Mouse (Mus musculus): ENCODE measurements around the gene Polm. TPM values are rescaled to one million over a fixed set of nuclear protein-coding genes. Genes with fewer than 3 reads are reported as not detected.

Gene Polm
- polyA plus RNA-seq, 1 experiment: 6.8 TPM

DNA sequence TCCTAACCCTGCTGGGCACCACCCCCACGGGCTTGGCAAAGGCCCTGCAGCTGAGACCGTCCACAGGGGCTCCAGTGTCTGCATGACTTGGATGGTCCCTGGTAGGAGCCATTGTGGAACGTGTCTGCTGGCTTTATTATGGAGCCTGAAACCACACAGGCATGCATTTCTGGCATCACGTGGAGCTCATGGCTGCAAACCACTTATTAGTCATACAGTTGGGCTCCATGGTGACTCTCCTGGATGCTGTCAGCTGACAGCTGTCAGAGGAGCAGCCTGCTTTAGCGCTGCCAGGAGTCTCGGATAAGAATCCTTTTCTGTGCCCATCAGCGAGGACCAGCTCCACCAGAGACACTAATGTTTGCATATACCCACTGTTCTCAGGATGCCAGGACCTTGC lies 42.1 kb downstream of the Polm start:
- no peaks in the 10 kb centered on the region for H3K27me3 ChIP-seq (ENCODE audit: control insufficient read depth, insufficient read depth, insufficient read length)
- peaks cover 6% of the 10 kb centered on the region for H3K79me2 ChIP-seq (ENCODE audit: control insufficient read depth, insufficient read depth)
- TF ChIP-seq CTCF (IDR thresholded peaks at IDR 0.05; ENCODE audit: control insufficient read depth, insufficient read depth, insufficient read length) (no peak), MYOD1 (IDR thresholded peaks at IDR 0.05; ENCODE audit: control insufficient read depth, insufficient read length, low read depth) (peak; percentile 75), MAX (IDR thresholded peaks at IDR 0.05) (peak; percentile 99), CEBPB (IDR thresholded peaks at IDR 0.05; ENCODE audit: low read depth) (no peak), USF1 (IDR thresholded peaks at IDR 0.05; ENCODE audit: low read depth) (peak; percentile 99), MYOG (IDR thresholded peaks at IDR 0.05; ENCODE audit: control insufficient read depth, extremely low read depth, insufficient read length) (no peak)
- H3K36me3 ChIP-seq (ENCODE audit: control insufficient read depth, insufficient read depth): peaks cover 75% of the 10 kb centered on the region
- H3ac ChIP-seq (ENCODE audit: control insufficient read depth, insufficient read length, low read depth): no peak overlapping the region
- no peak overlapping the region for H3K4me3 ChIP-seq (ENCODE audit: insufficient read depth, poor library complexity, severe bottlenecking)
- no peaks in the 10 kb centered on the region for H3K79me3 ChIP-seq (ENCODE audit: low read depth)

DNA sequence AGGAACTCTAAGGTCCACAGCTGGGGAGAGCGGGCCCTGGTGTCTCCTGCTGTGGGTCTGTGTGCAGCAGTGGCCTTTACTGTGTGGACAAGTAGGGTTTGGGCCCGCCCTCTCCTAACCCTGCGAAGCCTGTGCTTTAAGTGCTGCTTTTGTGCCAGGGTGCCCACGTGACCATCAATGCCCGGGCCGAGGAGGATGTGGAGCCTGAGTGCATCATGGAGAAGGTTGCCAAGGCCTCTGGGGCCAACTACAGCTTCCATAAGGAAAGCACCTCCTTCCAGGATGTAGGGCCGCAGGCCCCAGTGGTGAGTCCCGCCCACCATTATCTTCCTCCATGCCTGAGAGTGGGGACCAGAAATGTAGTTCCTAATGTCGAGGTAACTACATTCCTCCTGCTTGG lies 42.5 kb downstream of the Polm start:
- H3ac ChIP-seq (ENCODE audit: control insufficient read depth, insufficient read length, low read depth): no peak overlapping the region
- no peaks in the 10 kb centered on the region for H3K79me3 ChIP-seq (ENCODE audit: low read depth)
- H3K36me3 ChIP-seq (ENCODE audit: control insufficient read depth, insufficient read depth): peaks cover 71% of the 10 kb centered on the region
- H3K4me3 ChIP-seq (ENCODE audit: insufficient read depth, poor library complexity, severe bottlenecking): no peak overlapping the region
- TF ChIP-seq MYOD1 (IDR thresholded peaks at IDR 0.05; ENCODE audit: control insufficient read depth, insufficient read length, low read depth): no peak
- peak; percentile 74 for TF ChIP-seq USF1 (IDR thresholded peaks at IDR 0.05; ENCODE audit: low read depth)
- peaks cover 9% of the 10 kb centered on the region for H3K79me2 ChIP-seq (ENCODE audit: control insufficient read depth, insufficient read depth)
- H3K27me3 ChIP-seq (ENCODE audit: control insufficient read depth, insufficient read depth, insufficient read length): no peaks in the 10 kb centered on the region

DNA sequence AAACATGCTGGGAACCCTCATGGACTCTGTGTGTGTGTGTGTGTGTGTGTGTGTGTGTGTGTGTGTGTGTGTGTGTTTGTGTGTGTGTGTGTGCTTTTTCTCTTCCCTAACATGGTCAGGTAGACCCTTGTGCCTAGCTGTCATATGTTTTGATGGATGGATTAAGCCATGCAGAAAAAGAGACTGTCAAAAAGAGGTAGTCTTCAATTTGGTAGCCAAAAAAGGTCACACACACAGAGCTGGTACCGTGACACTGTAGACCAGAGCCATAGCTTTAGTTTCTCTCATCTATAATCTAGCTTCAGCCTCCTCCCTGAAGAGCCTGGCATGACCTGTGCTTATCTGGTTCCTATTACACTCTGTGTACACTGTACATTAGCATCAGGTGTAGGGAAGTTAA lies 47.4 kb downstream of the Polm start:
- Histone ChIP-seq H3ac (ENCODE audit: control insufficient read depth, insufficient read length, low read depth) (no peak overlapping the region), H3K27me3 (ENCODE audit: control insufficient read depth, insufficient read depth, insufficient read length) (no peaks in the 10 kb centered on the region), H3K79me2 (ENCODE audit: control insufficient read depth, insufficient read depth) (peaks cover 40% of the 10 kb centered on the region), H3K36me3 (ENCODE audit: control insufficient read depth, insufficient read depth) (peaks cover 29% of the 10 kb centered on the region), H3K79me3 (ENCODE audit: low read depth) (peaks cover 13% of the 10 kb centered on the region), H3K4me3 (ENCODE audit: insufficient read depth, poor library complexity, severe bottlenecking) (no peak overlapping the region)
- TF ChIP-seq MYOG (IDR thresholded peaks at IDR 0.05; ENCODE audit: control insufficient read depth, extremely low read depth, insufficient read length): no peak
- no peak for TF ChIP-seq CTCF (IDR thresholded peaks at IDR 0.05; ENCODE audit: control insufficient read depth, insufficient read depth, insufficient read length)
- no peak for TF ChIP-seq FOSL1 (IDR thresholded peaks at IDR 0.05; ENCODE audit: insufficient read depth, low read length, poor library complexity, severe bottlenecking)
- no peak for TF ChIP-seq MYOD1 (IDR thresholded peaks at IDR 0.05; ENCODE audit: control insufficient read depth, insufficient read length, low read depth)
- no peak for TF ChIP-seq MAX (IDR thresholded peaks at IDR 0.05)
- TF ChIP-seq CEBPB (IDR thresholded peaks at IDR 0.05; ENCODE audit: low read depth): no peak
- TF ChIP-seq USF1 (IDR thresholded peaks at IDR 0.05; ENCODE audit: low read depth): no peak

- peaks cover 13% of the 10 kb centered on the region for H3K79me3 ChIP-seq (ENCODE audit: low read depth)
- no peak overlapping the region for H3ac ChIP-seq (ENCODE audit: control insufficient read depth, insufficient read length, low read depth)
- H3K79me2 ChIP-seq (ENCODE audit: control insufficient read depth, insufficient read depth): peaks cover 40% of the 10 kb centered on the region
- H3K27me3 ChIP-seq (ENCODE audit: control insufficient read depth, insufficient read depth, insufficient read length): no peaks in the 10 kb centered on the region
- TF ChIP-seq MYOD1 (IDR thresholded peaks at IDR 0.05; ENCODE audit: control insufficient read depth, insufficient read length, low read depth) (no peak), MAX (IDR thresholded peaks at IDR 0.05) (no peak), FOSL1 (IDR thresholded peaks at IDR 0.05; ENCODE audit: insufficient read depth, low read length, poor library complexity, severe bottlenecking) (no peak)
- peaks cover 29% of the 10 kb centered on the region for H3K36me3 ChIP-seq (ENCODE audit: control insufficient read depth, insufficient read depth)
- no peak overlapping the region for H3K4me3 ChIP-seq (ENCODE audit: insufficient read depth, poor library complexity, severe bottlenecking)
Observed at GRCm38 (mm10) chr11:5789754-5790333, 48.0 kb downstream of the Polm start.

DNA sequence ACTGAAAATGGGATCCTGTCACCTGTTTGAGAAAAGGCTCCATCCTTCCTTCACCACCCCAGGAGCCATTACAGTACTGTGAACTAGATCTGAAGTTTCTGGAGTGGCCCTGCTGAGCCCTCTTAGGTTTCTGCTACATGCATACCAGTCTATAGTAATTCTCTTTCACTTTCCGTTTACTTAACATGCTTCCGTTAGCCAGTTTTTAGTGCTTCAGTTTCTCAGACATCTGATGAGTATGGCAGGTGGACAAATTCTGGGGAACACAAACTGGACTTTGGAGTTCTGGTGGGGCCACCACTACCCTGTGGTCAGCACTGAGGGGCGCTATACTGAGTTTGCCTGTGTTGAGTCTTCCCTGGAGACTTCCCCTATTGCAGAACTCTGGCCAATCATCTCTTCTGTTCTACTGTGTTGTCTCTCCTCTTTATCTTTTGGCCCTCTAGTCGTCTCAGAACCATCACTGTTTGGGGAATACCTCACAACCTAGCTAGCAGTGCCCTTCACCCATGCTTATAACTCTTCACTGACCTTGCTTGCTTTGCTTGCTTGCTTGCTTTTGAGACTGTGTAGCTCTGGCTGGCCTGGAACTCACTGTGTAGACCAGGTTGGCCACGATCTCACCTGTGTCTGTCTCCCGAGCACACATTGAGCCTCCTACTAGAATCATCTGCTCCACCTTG lies 48.6 kb downstream of the Polm start:
- TF ChIP-seq CTCF (IDR thresholded peaks at IDR 0.05; ENCODE audit: control insufficient read depth, insufficient read depth, insufficient read length): peak; percentile 5
- TF ChIP-seq CEBPB (IDR thresholded peaks at IDR 0.05; ENCODE audit: low read depth): no peak
- TF ChIP-seq MAX (IDR thresholded peaks at IDR 0.05): no peak
- TF ChIP-seq USF1 (IDR thresholded peaks at IDR 0.05; ENCODE audit: low read depth): no peak
- no peak for TF ChIP-seq MYOD1 (IDR thresholded peaks at IDR 0.05; ENCODE audit: control insufficient read depth, insufficient read length, low read depth)
- no peak for TF ChIP-seq FOSL1 (IDR thresholded peaks at IDR 0.05; ENCODE audit: insufficient read depth, low read length, poor library complexity, severe bottlenecking)
- peaks cover 40% of the 10 kb centered on the region for H3K79me2 ChIP-seq (ENCODE audit: control insufficient read depth, insufficient read depth)
- peak overlapping the region; percentile 89 for H3K4me3 ChIP-seq (ENCODE audit: insufficient read depth, poor library complexity, severe bottlenecking)
- peak overlapping the region; percentile 85 for H3ac ChIP-seq (ENCODE audit: control insufficient read depth, insufficient read length, low read depth)
- H3K79me3 ChIP-seq (ENCODE audit: low read depth): peaks cover 13% of the 10 kb centered on the region
- H3K36me3 ChIP-seq (ENCODE audit: control insufficient read depth, insufficient read depth): peaks cover 22% of the 10 kb centered on the region
- no peaks in the 10 kb centered on the region for H3K27me3 ChIP-seq (ENCODE audit: control insufficient read depth, insufficient read depth, insufficient read length)

Data from C2C12 (cell line).